Mouse (Mus musculus) lung, postnatal 0 days (tissue): ENCODE measurements around the gene Gm49027. TPM values are rescaled to one million over a fixed set of nuclear protein-coding genes. Genes with fewer than 3 reads are reported as not detected.
"Not testable (repeated sequence)": the region's sequence is repeated elsewhere in the genome, so short reads cannot be mapped to it uniquely, and the experiment has no call there.

Experiments
- ATAC-seq: fragments of 200-750 bp; cut with Nextera tagmentation; 2 replicates; pipeline ENCODE4 v1.8.0; 2017; ENCODE audit warnings: moderate library complexity
- DNase-seq: peaks from one replicate; pipeline ENCODE4 v3.0.0-alpha.2; 2016; ENCODE audit warnings: low spot score
- H3K27ac ChIP-seq: fragments of 300-500 bp; sonication (generic); 2 replicates; pipeline ENCODE4 v1.5.1; 2014; ENCODE audit warnings: antibody characterized with exemption, mild to moderate bottlenecking, low read length, mixed read lengths
- H3K27me3 ChIP-seq: fragments of 300-500 bp; sonication (generic); replicated peaks from 2 replicates; pipeline ENCODE4 v1.6.1; 2014; ENCODE audit warnings: low read length, mixed read lengths; ENCODE audit not compliant: insufficient read depth
- H3K36me3 ChIP-seq: fragments of 300-500 bp; sonication (generic); 2 replicates; pipeline ENCODE4 v1.6.1; 2014; ENCODE audit warnings: low read length, mixed read lengths; ENCODE audit not compliant: insufficient read depth
- H3K4me1 ChIP-seq: fragments of 300-500 bp; sonication (generic); 2 replicates; pipeline ENCODE4 v1.6.1; 2014; ENCODE audit warnings: antibody characterized with exemption, low read depth, low read length, mixed read lengths; ENCODE audit not compliant: insufficient read depth
- H3K4me2 ChIP-seq: fragments of 300-500 bp; sonication (generic); replicated peaks from 2 replicates; pipeline ENCODE4 v1.6.1; 2014; ENCODE audit warnings: low read depth, mild to moderate bottlenecking, low read length, moderate library complexity, mixed read lengths
- H3K4me3 ChIP-seq: fragments of 300-500 bp; sonication (generic); 2 replicates; pipeline ENCODE4 v1.5.1; 2014; ENCODE audit warnings: low read depth, low read length
- H3K9ac ChIP-seq: fragments of 300-500 bp; sonication (generic); replicated peaks from 2 replicates; pipeline ENCODE4 v1.6.1; 2014; ENCODE audit warnings: low read depth, mild to moderate bottlenecking
- H3K9me3 ChIP-seq: fragments of 300-500 bp; sonication (generic); 2 replicates; pipeline ENCODE4 v1.6.1; 2016; ENCODE audit warnings: low read length, mixed read lengths
- CTCF ChIP-seq: IDR thresholded peaks from 2 replicates; pipeline ENCODE4 v1.5.1; 2016; ENCODE audit warnings: antibody characterized with exemption, mild to moderate bottlenecking
- EP300 ChIP-seq: IDR thresholded peaks from 2 replicates; pipeline ENCODE4 v1.6.1; 2016; ENCODE audit warnings: antibody characterized with exemption, mild to moderate bottlenecking, control low read depth
- WGBS: fragments of 180-500 bp; shearing (Covaris S2); extraction: QIAGEN DNeasy Blood & Tissue Kit; methylation state at CpG from one replicate; pipeline ENCODE4 v1.1.7; 2014; 5-methylcytosine and 5-hydroxymethylcytosine counted together
- polyA plus RNA-seq: library from polyadenylated mRNA; unstranded; fragments of >200 nt; fragmentation: Nextera tagmentation; extraction: Ambion mirVana; gene quantifications from 2 replicates; pipeline ENCODE4 v1.2.1, GENCODE M21; 2015

The Gm49027 gene
- polyA plus RNA-seq, 1 experiment from 2014 or later = 2.1 TPM

GRCm38 (mm10) chr5:123523692-123524392 is 1.4 kb downstream of the Gm49027 start, which contains the start of gene Diablo:
Diablo (minus strand) TSS chr5:123524176.
- peak; percentile 98 for ATAC-seq
- no peaks in the 10 kb centered on the region for H3K9me3 ChIP-seq
- peak within 1 kb of the TSS; percentile 85 for H3K4me3 ChIP-seq
- no peaks in the 10 kb centered on the region for H3K36me3 ChIP-seq
- peak within 1 kb of the TSS; percentile 98 for H3K4me2 ChIP-seq
- 1% methylated on average over 81 of the region's 82 CpGs for WGBS
- TF ChIP-seq EP300 (no peak), CTCF (0 out of 2 replicates have a peak, but pooled peaks have one; percentile 7)
- H3K27me3 ChIP-seq = no peaks in the 10 kb centered on the region
- H3K4me1 ChIP-seq = peaks cover 9% of the 10 kb centered on the region; the same call in 1 of the 2 replicates
- H3K27ac ChIP-seq = no peak within 1 kb of the TSS; the same call in 1 of the 2 replicates
- peak within 1 kb of the TSS; percentile 74 for H3K9ac ChIP-seq
- DNase-seq = peak; percentile 100

DNA sequence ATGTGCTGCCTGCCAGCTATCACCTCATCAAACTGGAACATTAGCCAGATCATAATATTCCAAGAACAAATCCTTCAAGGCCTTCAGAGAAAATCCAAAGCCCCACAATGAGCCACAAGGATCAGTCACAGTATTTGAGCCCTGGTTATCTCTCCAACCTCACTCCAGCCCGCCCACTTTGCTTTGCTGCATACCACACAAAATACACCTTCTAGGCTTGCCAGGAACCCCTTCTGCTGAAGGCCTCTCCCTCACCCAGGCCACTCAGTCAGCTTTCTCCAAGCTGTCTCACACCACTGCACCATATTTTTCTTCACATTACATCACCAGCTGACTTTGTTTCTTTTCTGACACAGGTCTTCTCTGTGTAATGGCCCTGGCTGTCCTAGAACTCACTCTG is 3.1 kb downstream of the Gm49027 start:
- Histone ChIP-seq H3K9me3 (no peaks in the 10 kb centered on the region), H3K27ac (no peak overlapping the region), H3K4me1 (peaks cover 9% of the 10 kb centered on the region; the same call in 1 of the 2 replicates), H3K27me3 (no peaks in the 10 kb centered on the region), H3K4me3 (no peak overlapping the region), H3K9ac (no peak overlapping the region), H3K36me3 (peaks cover 8% of the 10 kb centered on the region; the same call in 1 of the 2 replicates), H3K4me2 (no peak overlapping the region)
- no peak for DNase-seq
- WGBS = 71% methylated on average over 1 of the region's 1 CpGs
- TF ChIP-seq CTCF = no peak
- TF ChIP-seq EP300 = no peak
- no peak for ATAC-seq

DNA sequence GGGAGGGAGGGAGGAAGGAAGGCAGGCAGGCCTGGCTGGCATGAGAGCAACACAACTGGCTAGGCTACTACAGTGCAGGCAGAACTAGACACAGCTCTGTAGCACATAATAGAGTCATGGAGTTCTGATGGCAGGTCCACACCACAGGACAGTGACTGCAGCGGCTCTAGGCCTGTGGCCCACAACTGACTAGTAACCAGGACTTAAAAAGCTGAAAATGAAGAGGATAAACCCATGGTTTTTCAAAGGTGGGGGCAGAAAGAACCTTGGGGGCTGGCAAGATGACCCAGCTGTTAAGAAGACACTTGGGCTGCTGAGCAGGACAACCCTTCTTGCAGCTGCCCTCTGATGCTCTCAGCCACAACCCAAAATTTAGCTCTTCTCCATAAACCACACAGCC is 3.7 kb downstream of the Gm49027 start:
- Histone ChIP-seq H3K4me3 (no peak overlapping the region), H3K4me1 (peaks cover 9% of the 10 kb centered on the region; the same call in 1 of the 2 replicates), H3K4me2 (no peak overlapping the region), H3K27ac (no peak overlapping the region), H3K36me3 (peaks cover 14% of the 10 kb centered on the region; the same call in 1 of the 2 replicates), H3K9ac (no peak overlapping the region), H3K9me3 (no peaks in the 10 kb centered on the region), H3K27me3 (no peaks in the 10 kb centered on the region)
- ATAC-seq (no peak), DNase-seq (no peak)
- TF ChIP-seq EP300 = no peak
- no peak for TF ChIP-seq CTCF
- WGBS = 95% methylated on average over 1 of the region's 1 CpGs

DNA sequence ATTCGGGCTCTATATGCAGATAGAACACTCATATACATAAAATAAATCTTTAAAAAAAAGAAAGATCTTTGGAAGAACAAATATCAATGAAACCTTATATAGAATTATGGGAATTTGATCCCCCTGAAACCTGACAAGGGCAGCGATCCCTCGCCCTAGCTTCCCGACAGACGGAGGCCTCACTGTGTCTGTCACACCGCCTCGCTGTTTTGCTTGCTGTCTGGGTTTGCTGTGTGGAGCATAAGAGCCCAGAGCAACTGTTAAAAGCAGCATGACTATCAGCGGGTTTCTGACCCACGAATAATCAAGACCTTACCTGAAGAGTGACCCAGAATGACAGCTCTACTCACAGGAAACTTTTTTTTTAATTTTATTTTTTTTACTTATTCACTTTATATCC is 4.6 kb downstream of the Gm49027 start:
- Histone ChIP-seq H3K4me1 (peaks cover 9% of the 10 kb centered on the region; the same call in 1 of the 2 replicates), H3K36me3 (peaks cover 23% of the 10 kb centered on the region; the same call in 1 of the 2 replicates), H3K4me3 (no peak overlapping the region), H3K27ac (no peak overlapping the region), H3K9me3 (no peaks in the 10 kb centered on the region), H3K27me3 (no peaks in the 10 kb centered on the region), H3K9ac (no peak overlapping the region), H3K4me2 (no peak overlapping the region)
- no peak for ATAC-seq
- DNase-seq = no peak
- TF ChIP-seq CTCF (no peak), EP300 (no peak)
- 87% methylated on average over 9 of the region's 9 CpGs for WGBS

- TF ChIP-seq EP300 (no peak), CTCF (no peak)
- no peak for ATAC-seq
- WGBS = 84% methylated on average over 5 of the region's 5 CpGs
- Histone ChIP-seq H3K36me3 (peaks cover 26% of the 10 kb centered on the region; the same call in 1 of the 2 replicates), H3K4me1 (no peaks in the 10 kb centered on the region), H3K27ac (no peak overlapping the region), H3K9ac (no peak overlapping the region), H3K4me3 (no peak overlapping the region), H3K27me3 (no peaks in the 10 kb centered on the region), H3K4me2 (no peak overlapping the region), H3K9me3 (no peaks in the 10 kb centered on the region)
- DNase-seq = no peak
These were observed 10.4 kb downstream of the Gm49027 start for GRCm38 (mm10) chr5:123514871-123515270.

DNA sequence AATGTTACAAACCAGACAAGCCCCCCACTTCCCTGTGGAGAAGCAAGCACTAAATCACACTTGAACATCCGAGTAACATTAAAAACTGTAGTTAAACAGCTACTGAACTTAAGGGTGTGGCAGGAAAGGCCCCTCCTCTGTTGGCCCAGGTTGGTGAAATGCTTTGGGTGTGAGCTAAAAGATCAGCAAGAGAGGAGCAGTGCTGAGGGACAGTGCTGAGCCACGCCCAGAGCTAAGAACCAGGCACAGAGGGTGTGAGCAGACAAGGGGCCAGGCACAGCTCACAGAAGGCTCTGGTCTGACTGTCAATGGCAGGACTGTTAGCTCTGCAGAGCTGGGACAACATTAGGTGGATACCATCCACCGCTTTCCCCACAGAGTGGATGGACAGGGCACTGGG is 13.2 kb downstream of the Gm49027 start:
- Histone ChIP-seq H3K4me2 (no peak overlapping the region), H3K27me3 (peaks cover 2% of the 10 kb centered on the region; the same call in 1 of the 2 replicates), H3K36me3 (0 out of 2 replicates have a peak, but pooled peaks cover 17% of the 10 kb centered on the region), H3K9ac (no peak overlapping the region), H3K4me3 (no peak overlapping the region), H3K9me3 (no peaks in the 10 kb centered on the region), H3K27ac (no peak overlapping the region), H3K4me1 (0 out of 2 replicates have a peak, but pooled peaks cover 3% of the 10 kb centered on the region)
- ATAC-seq (no peak), DNase-seq (no peak)
- TF ChIP-seq CTCF (no peak), EP300 (no peak)
- WGBS = 65% methylated on average over 3 of the region's 3 CpGs

GRCm38 (mm10) chr5:123511426-123511825 is 13.9 kb downstream of the Gm49027 start:
- not testable (repeated sequence) for H3K9ac ChIP-seq, H3K27ac ChIP-seq, H3K4me3 ChIP-seq, H3K4me1 ChIP-seq, H3K9me3 ChIP-seq, DNase-seq, ATAC-seq, H3K27me3 ChIP-seq, H3K4me2 ChIP-seq
- 0 out of 2 replicates have a peak, but pooled peaks cover 11% of the 10 kb centered on the region for H3K36me3 ChIP-seq
- WGBS = 85% methylated on average over 3 of the region's 3 CpGs
